Mouse (Mus musculus) small intestine, adult 2 months (tissue): ENCODE data around the gene Ahnak2. TPM values are rescaled to one million over a fixed set of nuclear protein-coding genes. Genes with fewer than 3 reads are reported as not detected.

ENCODE experiments used
- H3K27ac ChIP-seq: fragments of 200-500 bp; 2 replicates; pipeline ENCODE4 v1.5.1; 2012; ENCODE audit warnings: low read depth, low read length, control low read depth, inconsistent platforms; ENCODE audit not compliant: insufficient read depth
- H3K27me3 ChIP-seq: fragments of 200-500 bp; 2 replicates; pipeline ENCODE4 v1.6.1; 2012; ENCODE audit warnings: mild to moderate bottlenecking, moderate library complexity, low read length, inconsistent platforms; ENCODE audit not compliant: control insufficient read depth, insufficient read depth
- H3K36me3 ChIP-seq: fragments of 200-500 bp; 2 replicates; pipeline ENCODE4 v1.6.1; 2012; ENCODE audit warnings: mild to moderate bottlenecking, low read length, control low read depth, inconsistent platforms; ENCODE audit not compliant: control insufficient read depth, insufficient read depth
- H3K4me1 ChIP-seq: fragments of 200-500 bp; 2 replicates; pipeline ENCODE4 v1.6.1; 2012; ENCODE audit warnings: low read length, inconsistent platforms, mixed read lengths; ENCODE audit not compliant: control insufficient read depth, insufficient read depth, insufficient read length
- H3K4me3 ChIP-seq: fragments of 200-500 bp; 2 replicates; pipeline ENCODE4 v1.5.1; 2012; ENCODE audit warnings: low read depth, mild to moderate bottlenecking, control low read depth, inconsistent platforms, low read length, moderate library complexity
- CTCF ChIP-seq: fragments of 200-500 bp; IDR thresholded peaks from 2 replicates; pipeline ENCODE4 v1.5.1; 2012; ENCODE audit warnings: low read depth, mild to moderate bottlenecking, control low read depth, inconsistent platforms, low read length, moderate library complexity, mixed read lengths; ENCODE audit not compliant: insufficient replicate concordance, insufficient read length; ENCODE audit errors: extremely low read depth
- POLR2A ChIP-seq: fragments of 200-500 bp; IDR thresholded peaks from 2 replicates; pipeline ENCODE4 v1.6.1; 2012; ENCODE audit warnings: low read depth, mild to moderate bottlenecking, control low read depth, inconsistent platforms, low read length, moderate library complexity
- WGBS: fragments of 180-500 bp; shearing (Covaris S2); methylation state at CpG from one replicate; pipeline ENCODE4 v1.1.7; 2018; 5-methylcytosine and 5-hydroxymethylcytosine counted together
- polyA plus RNA-seq: library from polyadenylated mRNA; depleted of rRNA; stranded (reverse); fragments of >200 nt; gene quantifications from 2 replicates; pipeline ENCODE4 v1.2.3, GENCODE M21; 2012

Ahnak2 gene
- polyA plus RNA-seq, 1 experiment, result 1.4 TPM

GRCm38 (mm10) chr12:112840209-112841086 lies 38.0 kb upstream of the Ahnak2 start:
- Histone ChIP-seq H3K4me1 (no peaks in the 10 kb centered on the region), H3K27ac (peak overlapping the region; percentile 24; the same call in 1 of the 2 replicates), H3K4me3 (no peak overlapping the region; the same call in 1 of the 2 replicates), H3K36me3 (no peaks in the 10 kb centered on the region), H3K27me3 (no peaks in the 10 kb centered on the region)
- WGBS, result 69% methylated on average over 25 of the region's 25 CpGs
- no peak for TF ChIP-seq CTCF
- TF ChIP-seq POLR2A, result no peak

GRCm38 (mm10) chr12:112835046-112835445 lies 32.6 kb upstream of the Ahnak2 start:
- Histone ChIP-seq H3K27me3 (no peaks in the 10 kb centered on the region), H3K27ac (no peak overlapping the region), H3K4me1 (no peaks in the 10 kb centered on the region; the same call in 1 of the 2 replicates), H3K36me3 (no peaks in the 10 kb centered on the region), H3K4me3 (no peak overlapping the region)
- WGBS, result 68% methylated on average over 2 of the region's 2 CpGs
- no peak for TF ChIP-seq CTCF
- no peak for TF ChIP-seq POLR2A

- Histone ChIP-seq H3K4me1 (no peaks in the 10 kb centered on the region; the same call in 1 of the 2 replicates), H3K36me3 (no peaks in the 10 kb centered on the region), H3K27me3 (no peaks in the 10 kb centered on the region), H3K4me3 (no peak overlapping the region), H3K27ac (no peak overlapping the region)
- no peak for TF ChIP-seq POLR2A
- TF ChIP-seq CTCF, result no peak
- WGBS, result 47% methylated on average over 6 of the region's 6 CpGs
These were observed 31.1 kb upstream of the Ahnak2 start for GRCm38 (mm10) chr12:112833527-112833926.

GRCm38 (mm10) chr12:112832411-112832810 lies 30.0 kb upstream of the Ahnak2 start:
- TF ChIP-seq POLR2A, result no peak
- no peak for TF ChIP-seq CTCF

GRCm38 (mm10) chr12:112830570-112830969 lies 28.1 kb upstream of the Ahnak2 start:
- no peak overlapping the region for H3K4me3 ChIP-seq
- TF ChIP-seq POLR2A, result no peak
- no peak for TF ChIP-seq CTCF
- no peak overlapping the region for H3K27ac ChIP-seq
- H3K4me1 ChIP-seq, result peaks cover 5% of the 10 kb centered on the region; the same call in 1 of the 2 replicates
- WGBS, result 78% methylated on average over 3 of the region's 3 CpGs
- no peaks in the 10 kb centered on the region for H3K27me3 ChIP-seq
- H3K36me3 ChIP-seq, result peaks cover 6% of the 10 kb centered on the region; the same call in 1 of the 2 replicates

More at GRCm38 (mm10) chr12:112832411-112832810, 30.0 kb upstream of the Ahnak2 start:
- Histone ChIP-seq H3K36me3 (0 out of 2 replicates have a peak, but pooled peaks cover 3% of the 10 kb centered on the region), H3K27me3 (no peaks in the 10 kb centered on the region), H3K27ac (no peak overlapping the region), H3K4me1 (peaks cover 3% of the 10 kb centered on the region; the same call in 1 of the 2 replicates), H3K4me3 (no peak overlapping the region)
- 93% methylated on average over 5 of the region's 5 CpGs for WGBS

- no peaks in the 10 kb centered on the region for H3K27me3 ChIP-seq
- H3K4me1 ChIP-seq, result peaks cover 5% of the 10 kb centered on the region; the same call in 1 of the 2 replicates
- TF ChIP-seq CTCF, result no peak
- TF ChIP-seq POLR2A, result no peak
- H3K4me3 ChIP-seq, result peak overlapping the region; percentile 93
- peaks cover 6% of the 10 kb centered on the region; the same call in 1 of the 2 replicates for H3K36me3 ChIP-seq
- peak overlapping the region; percentile 60; the same call in 1 of the 2 replicates for H3K27ac ChIP-seq
- WGBS, result 17% methylated on average over 2 of the region's 2 CpGs
These were observed 27.7 kb upstream of the Ahnak2 start for GRCm38 (mm10) chr12:112830141-112830540.
